Mouse (Mus musculus): ENCODE data around the gene Ubr1. TPM values are rescaled to one million over a fixed set of nuclear protein-coding genes. Genes with fewer than 3 reads are reported as not detected.

Gene Ubr1
- total RNA-seq, 2 experiments from 2014 or later = 28.5 to 29.9 TPM

GRCm38 (mm10) chr2:120841211-120841610, 129.3 kb downstream of the Ubr1 start:
- H3K4me3 ChIP-seq = no peak overlapping the region
- H3K27ac ChIP-seq = no peak overlapping the region
- TF ChIP-seq CTCF (IDR thresholded peaks at IDR 0.05) = no peak
- DNase-seq = no peak
- intact Hi-C loops (cut with DNase I) = no loop called here

- H3K4me3 ChIP-seq = no peak overlapping the region
- no peak for DNase-seq
- no peak overlapping the region for H3K27ac ChIP-seq
- intact Hi-C loops (cut with DNase I) = no loop called here
- TF ChIP-seq CTCF (IDR thresholded peaks at IDR 0.05) = no peak
These were observed 135.3 kb downstream of the Ubr1 start for GRCm38 (mm10) chr2:120835167-120835566.

- Histone ChIP-seq H3K4me3 (no peak overlapping the region), H3K27ac (no peak overlapping the region)
- intact Hi-C loops (cut with DNase I) = no loop called here
- TF ChIP-seq CTCF (IDR thresholded peaks at IDR 0.05) = no peak
- no peak for DNase-seq
These were observed 143.4 kb downstream of the Ubr1 start for GRCm38 (mm10) chr2:120826936-120827638.

Small RNAs within 50 kb of the gene (microRNA-seq; reads per million reads assigned to microRNA genes)
- gene Gm44325 = not detected

Other genes with a start within 250 kb of the Ubr1 start
- gene Cdan1, start 120.6 kb downstream of the Ubr1 start, total RNA-seq (2021) = 1 to 10 TPM; 5.3 to 6.0 TPM
- gene Ttbk2, start 120.1 kb downstream of the Ubr1 start, total RNA-seq (2021) = 1 to 10 TPM; 7.6 to 9.2 TPM
- 1 to 10 TPM; 3.0 to 3.3 TPM for gene Tmem62, start 6.3 kb upstream of the Ubr1 start, total RNA-seq (2021)
- 10 to 100 TPM; 20.9 to 21.1 TPM for gene Ccndbp1, start 37.7 kb upstream of the Ubr1 start, total RNA-seq (2021)
- not detected for gene Epb42, start 66.4 kb upstream of the Ubr1 start, total RNA-seq (2021)
- under 1 TPM in 1 of 2 experiments, not detected in 1; 0.11 TPM for gene Tgm5, start 115.1 kb upstream of the Ubr1 start, total RNA-seq (2021)
- not detected for gene Tgm7, start 139.1 kb upstream of the Ubr1 start, total RNA-seq (2021)
- 10 to 100 TPM; 12.4 to 17.1 TPM for gene Adal, start 169.7 kb upstream of the Ubr1 start, total RNA-seq (2021)
- gene Lcmt2, start 169.9 kb upstream of the Ubr1 start, total RNA-seq (2021) = 1 to 10 TPM; 3.1 to 4.4 TPM
- 10 to 100 TPM; 10.3 to 10.9 TPM for gene Tubgcp4, start 199.9 kb upstream of the Ubr1 start, total RNA-seq (2021)
- gene Zscan29, start 200.4 kb upstream of the Ubr1 start, total RNA-seq (2021) = 1 to 10 TPM; 5.2 to 5.5 TPM